Mouse (Mus musculus) lung, postnatal 0 days (tissue): ENCODE results near the gene Nr4a1. TPM values are rescaled to one million over a fixed set of nuclear protein-coding genes. Genes with fewer than 3 reads are reported as not detected.

Experiments
- ATAC-seq: fragments of 200-750 bp; cut with Nextera tagmentation; 2 replicates; pipeline ENCODE4 v1.8.0; 2017; ENCODE audit warnings: moderate library complexity
- DNase-seq: peaks from one replicate; pipeline ENCODE4 v3.0.0-alpha.2; 2016; ENCODE audit warnings: low spot score
- H3K27ac ChIP-seq: fragments of 300-500 bp; sonication (generic); 2 replicates; pipeline ENCODE4 v1.5.1; 2014; ENCODE audit warnings: antibody characterized with exemption, mild to moderate bottlenecking, low read length, mixed read lengths
- H3K27me3 ChIP-seq: fragments of 300-500 bp; sonication (generic); replicated peaks from 2 replicates; pipeline ENCODE4 v1.6.1; 2014; ENCODE audit warnings: low read length, mixed read lengths; ENCODE audit not compliant: insufficient read depth
- H3K36me3 ChIP-seq: fragments of 300-500 bp; sonication (generic); 2 replicates; pipeline ENCODE4 v1.6.1; 2014; ENCODE audit warnings: low read length, mixed read lengths; ENCODE audit not compliant: insufficient read depth
- H3K4me1 ChIP-seq: fragments of 300-500 bp; sonication (generic); 2 replicates; pipeline ENCODE4 v1.6.1; 2014; ENCODE audit warnings: antibody characterized with exemption, low read depth, low read length, mixed read lengths; ENCODE audit not compliant: insufficient read depth
- H3K4me2 ChIP-seq: fragments of 300-500 bp; sonication (generic); replicated peaks from 2 replicates; pipeline ENCODE4 v1.6.1; 2014; ENCODE audit warnings: low read depth, mild to moderate bottlenecking, low read length, moderate library complexity, mixed read lengths
- H3K4me3 ChIP-seq: fragments of 300-500 bp; sonication (generic); 2 replicates; pipeline ENCODE4 v1.5.1; 2014; ENCODE audit warnings: low read depth, low read length
- H3K9ac ChIP-seq: fragments of 300-500 bp; sonication (generic); replicated peaks from 2 replicates; pipeline ENCODE4 v1.6.1; 2014; ENCODE audit warnings: low read depth, mild to moderate bottlenecking
- H3K9me3 ChIP-seq: fragments of 300-500 bp; sonication (generic); 2 replicates; pipeline ENCODE4 v1.6.1; 2016; ENCODE audit warnings: low read length, mixed read lengths
- CTCF ChIP-seq: IDR thresholded peaks from 2 replicates; pipeline ENCODE4 v1.5.1; 2016; ENCODE audit warnings: antibody characterized with exemption, mild to moderate bottlenecking
- EP300 ChIP-seq: IDR thresholded peaks from 2 replicates; pipeline ENCODE4 v1.6.1; 2016; ENCODE audit warnings: antibody characterized with exemption, mild to moderate bottlenecking, control low read depth
- WGBS: fragments of 180-500 bp; shearing (Covaris S2); extraction: QIAGEN DNeasy Blood & Tissue Kit; methylation state at CpG from one replicate; pipeline ENCODE4 v1.1.7; 2014; 5-methylcytosine and 5-hydroxymethylcytosine counted together
- polyA plus RNA-seq: library from polyadenylated mRNA; unstranded; fragments of >200 nt; fragmentation: Nextera tagmentation; extraction: Ambion mirVana; gene quantifications from 2 replicates; pipeline ENCODE4 v1.2.1, GENCODE M21; 2015

Nr4a1 gene
- polyA plus RNA-seq, 1 experiment from 2014 or later, result 7.8 TPM

GRCm38 (mm10) chr15:101286129-101286770 lies 32.2 kb downstream of the Nr4a1 start:
- H3K4me2 ChIP-seq, result no peak overlapping the region
- H3K27ac ChIP-seq, result no peak overlapping the region
- WGBS, result 65% methylated on average over 9 of the region's 9 CpGs
- no peaks in the 10 kb centered on the region for H3K9me3 ChIP-seq
- peaks cover 9% of the 10 kb centered on the region for H3K4me1 ChIP-seq
- H3K36me3 ChIP-seq, result peaks cover 38% of the 10 kb centered on the region
- H3K9ac ChIP-seq, result no peak overlapping the region
- ATAC-seq, result no peak
- no peaks in the 10 kb centered on the region for H3K27me3 ChIP-seq
- peak; percentile 49 for DNase-seq
- no peak overlapping the region for H3K4me3 ChIP-seq
- TF ChIP-seq CTCF (peak; percentile 77), EP300 (no peak)

DNA sequence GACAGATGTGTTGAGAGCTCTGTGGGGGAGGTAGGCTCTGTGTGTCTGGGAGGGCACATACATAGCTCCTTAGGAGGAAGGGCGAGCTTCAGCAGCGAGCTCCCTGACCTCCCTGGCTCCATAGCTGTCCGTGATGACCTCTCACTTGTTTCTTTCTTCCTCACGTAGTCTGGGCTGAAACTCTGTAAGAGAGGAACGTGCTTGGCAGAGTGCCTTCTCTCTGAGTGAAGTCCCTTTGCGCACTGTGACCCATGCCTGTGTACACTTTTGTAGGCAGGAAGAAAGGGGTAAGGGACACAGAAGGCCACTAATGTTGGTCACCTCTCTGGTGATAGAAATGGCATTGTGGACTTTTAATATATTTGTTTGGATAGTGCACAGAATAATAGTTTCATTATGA lies 33.3 kb downstream of the Nr4a1 start:
- no peak for DNase-seq
- TF ChIP-seq CTCF (no peak), EP300 (no peak)
- peaks cover 38% of the 10 kb centered on the region for H3K36me3 ChIP-seq
- H3K4me3 ChIP-seq, result no peak overlapping the region
- ATAC-seq, result no peak
- no peak overlapping the region for H3K9ac ChIP-seq
- 79% methylated on average over 6 of the region's 6 CpGs for WGBS
- H3K27ac ChIP-seq, result no peak overlapping the region
- no peaks in the 10 kb centered on the region for H3K27me3 ChIP-seq
- H3K9me3 ChIP-seq, result no peaks in the 10 kb centered on the region
- H3K4me2 ChIP-seq, result no peak overlapping the region
- peaks cover 9% of the 10 kb centered on the region for H3K4me1 ChIP-seq

DNA sequence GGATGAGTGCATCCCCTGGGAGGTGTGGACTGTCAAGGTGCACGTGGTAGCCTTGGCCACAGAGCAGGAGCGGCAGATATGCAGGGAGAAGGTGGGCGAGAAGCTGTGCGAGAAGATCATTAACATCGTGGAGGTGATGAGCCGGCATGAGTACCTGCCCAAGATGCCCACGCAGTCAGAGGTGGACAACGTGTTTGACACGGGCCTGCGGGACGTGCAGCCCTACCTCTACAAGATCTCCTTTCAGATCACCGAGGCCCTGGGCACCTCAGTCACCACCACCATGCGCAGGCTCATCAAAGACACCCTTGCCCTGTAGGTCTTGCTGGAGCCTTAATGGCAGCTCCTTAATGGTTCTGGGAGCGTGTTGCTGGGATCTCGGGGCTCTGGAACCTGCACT lies 36.3 kb downstream of the Nr4a1 start:
- Histone ChIP-seq H3K27me3 (no peaks in the 10 kb centered on the region), H3K27ac (no peak overlapping the region), H3K4me3 (no peak overlapping the region), H3K36me3 (peaks cover 38% of the 10 kb centered on the region), H3K9me3 (no peaks in the 10 kb centered on the region), H3K9ac (no peak overlapping the region), H3K4me1 (0 out of 2 replicates have a peak, but pooled peaks cover 1% of the 10 kb centered on the region), H3K4me2 (no peak overlapping the region)
- TF ChIP-seq EP300, result no peak
- no peak for TF ChIP-seq CTCF
- no peak for DNase-seq
- no peak for ATAC-seq
- 93% methylated on average over 15 of the region's 15 CpGs for WGBS

GRCm38 (mm10) chr15:101292012-101292411 lies 37.9 kb downstream of the Nr4a1 start:
- Histone ChIP-seq H3K27ac (no peak overlapping the region), H3K4me2 (no peak overlapping the region), H3K4me1 (no peaks in the 10 kb centered on the region), H3K4me3 (no peak overlapping the region), H3K9me3 (no peaks in the 10 kb centered on the region), H3K36me3 (peaks cover 32% of the 10 kb centered on the region), H3K27me3 (no peaks in the 10 kb centered on the region), H3K9ac (no peak overlapping the region)
- no peak for ATAC-seq
- 62% methylated on average over 3 of the region's 3 CpGs for WGBS
- DNase-seq, result peak; percentile 44
- TF ChIP-seq EP300, result no peak
- TF ChIP-seq CTCF, result no peak

GRCm38 (mm10) chr15:101293025-101293621 lies 39.1 kb downstream of the Nr4a1 start, which contains the start of gene 6030408B16Rik:
6030408B16Rik (plus strand) TSS chr15:101293212.
- peak within 1 kb of the TSS; percentile 44 for H3K4me2 ChIP-seq
- H3K9me3 ChIP-seq, result no peaks in the 10 kb centered on the region
- peak within 1 kb of the TSS; percentile 33 for H3K4me3 ChIP-seq
- no peaks in the 10 kb centered on the region for H3K27me3 ChIP-seq
- peak; percentile 72 for DNase-seq
- WGBS, result 36% methylated on average over 18 of the region's 18 CpGs
- no peaks in the 10 kb centered on the region for H3K4me1 ChIP-seq
- peak within 1 kb of the TSS; percentile 87 for H3K27ac ChIP-seq
- no peak for TF ChIP-seq EP300
- TF ChIP-seq CTCF, result no peak
- peaks cover 21% of the 10 kb centered on the region for H3K36me3 ChIP-seq
- ATAC-seq, result peak; percentile 51
- H3K9ac ChIP-seq, result peak within 1 kb of the TSS; percentile 44

- DNase-seq (peak; percentile 89), ATAC-seq (peak; percentile 68)
- H3K36me3 ChIP-seq, result peaks cover 11% of the 10 kb centered on the region
- no peaks in the 10 kb centered on the region for H3K9me3 ChIP-seq
- 35% methylated on average over 16 of the region's 16 CpGs for WGBS
- TF ChIP-seq CTCF, result no peak
- no peak for TF ChIP-seq EP300
- no peaks in the 10 kb centered on the region for H3K4me1 ChIP-seq
- peak overlapping the region; percentile 44 for H3K4me2 ChIP-seq
- H3K4me3 ChIP-seq, result peak overlapping the region; percentile 33
- peak overlapping the region; percentile 44 for H3K9ac ChIP-seq
- H3K27ac ChIP-seq, result peak overlapping the region; percentile 87
- no peaks in the 10 kb centered on the region for H3K27me3 ChIP-seq
Observed at GRCm38 (mm10) chr15:101294028-101294894, 40.2 kb downstream of the Nr4a1 start.
